Mouse (Mus musculus): ENCODE measurements around the gene Dcpp1.
A peak's percentile ranks its signal among the peaks of the same experiment; 100 is the strongest.

- peak; percentile 68; the same call in 1 of the 2 replicates for TF ChIP-seq CTCF (IDR thresholded peaks at IDR 0.05; ENCODE audit: borderline replicate concordance, extremely low read depth, insufficient read depth, insufficient read length)
- no peak for TF ChIP-seq POLR2A (IDR thresholded peaks at IDR 0.05; ENCODE audit: borderline replicate concordance, extremely low read depth, insufficient read depth, insufficient read length, poor library complexity, severe bottlenecking)
These were observed 6.5 kb upstream of the Dcpp1 start for GRCm38 (mm10) chr17:23873884-23874856.
